ENCODE assay signal across 32 mouse cellular contexts in genomic region chr6:141537298-141537697, GRCm38 (mm10). TPM values are rescaled to one million over a fixed set of nuclear protein-coding genes. Genes with fewer than 3 reads are reported as not detected.
DNase-seq lines count a peak whose midpoint lies in the region; ATAC-seq and TF ChIP-seq lines count a peak whose summit lies in the region.
"Had no signal": no experiment of that assay in that cellular context is flagged by ENCODE, and none has a peak within 500 bp of the region (broad histone marks: within the 10 kb centered on the region; RNA-seq: fewer than 3 reads in every experiment).

No protein-coding gene starts in this region.

- peak; percentile 33 for DNase-seq in embryo, embryonic 11 days
- DNase-seq in embryo, embryonic 9.5 days (ENCODE audit: extremely low spot score), result no peak
- no peak for DNase-seq in limb, embryonic 10.5 days (ENCODE audit: low spot score)
- DNase-seq in embryonic facial prominence, embryonic 14.5 days (ENCODE audit: low spot score), result peak; percentile 66
- DNase-seq in limb, embryonic 14.5 days (ENCODE audit: low spot score), result peak; percentile 51
- no peak for DNase-seq in gastrocnemius, postnatal 4 days (ENCODE audit: low spot score in 2 of 2)
- no peak for DNase-seq in cerebellum, postnatal 10 days
- DNase-seq: adrenal gland, postnatal 14 days; cerebellum, adult 11 months; cerebellum, adult 9-11 months; gastrocnemius, postnatal 25 days; heart, adult 18-20 months; kidney, adult 8-10 months; layer of hippocampus, adult 9-11 months; lung, postnatal 4 days; right cerebral cortex, postnatal 4 days; thymus, adult 2 months; thymus, postnatal 36 days had no signal

- H3K4me1 ChIP-seq in limb, embryonic 13.5 days, result peaks cover 5% of the 10 kb centered on the region; the same call in 1 of the 2 replicates
- peaks cover 9% of the 10 kb centered on the region; the same call in 1 of the 2 replicates for H3K4me1 ChIP-seq in limb, embryonic 10.5 days
- no peaks in the 10 kb centered on the region; the same call in 1 of the 2 replicates for H3K4me1 ChIP-seq in embryonic facial prominence, embryonic 14.5 days (ENCODE audit: control insufficient read depth, insufficient read depth, low read length)
- peaks cover 3% of the 10 kb centered on the region; the same call in 1 of the 2 replicates for H3K4me1 ChIP-seq in limb, embryonic 14.5 days (ENCODE audit: control insufficient read depth, insufficient read depth, low read length)
- H3K4me1 ChIP-seq: megakaryocyte, embryonic 14.5 days; midbrain, embryonic 12.5 days; neural tube, embryonic 13.5 days had no signal

- WGBS in limb, embryonic 13.5 days, result 16% methylated on average over 3 of the region's 3 CpGs
- 17% methylated on average over 3 of the region's 3 CpGs for WGBS in limb, embryonic 10.5 days
- 13% methylated on average over 3 of the region's 3 CpGs for WGBS in embryonic facial prominence, embryonic 14.5 days
- 6% methylated on average over 3 of the region's 3 CpGs for WGBS in limb, embryonic 14.5 days

- H3K27ac ChIP-seq in limb, embryonic 13.5 days, result no peak overlapping the region
- no peak overlapping the region for H3K27ac ChIP-seq in limb, embryonic 10.5 days
- H3K27ac ChIP-seq in embryonic facial prominence, embryonic 14.5 days (replicated peaks; ENCODE audit: low read depth, low read length), result no peak overlapping the region
- no peak overlapping the region for H3K27ac ChIP-seq in limb, embryonic 14.5 days (replicated peaks; ENCODE audit: low read depth, low read length)
- H3K27ac ChIP-seq: hindbrain, embryonic 14.5 days; limb, embryonic 12.5 days; liver, embryonic 14.5 days; midbrain, embryonic 12.5 days; neural tube, embryonic 13.5 days had no signal

- no peak overlapping the region for H3K4me2 ChIP-seq in limb, embryonic 13.5 days (replicated peaks)
- no peak overlapping the region for H3K4me2 ChIP-seq in embryonic facial prominence, embryonic 14.5 days (ENCODE audit: low read depth, low read length)
- no peak overlapping the region for H3K4me2 ChIP-seq in limb, embryonic 14.5 days (replicated peaks; ENCODE audit: low read depth, low read length, severe bottlenecking)
- H3K4me2 ChIP-seq: heart, embryonic 11.5 days; hindbrain, embryonic 14.5 days; limb, embryonic 12.5 days; midbrain, embryonic 12.5 days; neural tube, embryonic 13.5 days had no signal

- ATAC-seq in limb, embryonic 13.5 days (ENCODE audit: low FRiP score, low read depth), result 0 out of 2 replicates have a peak, but pooled peaks have one; percentile 32
- no peak for ATAC-seq in embryonic facial prominence, embryonic 14.5 days (ENCODE audit: low read depth)
- ATAC-seq in limb, embryonic 14.5 days (ENCODE audit: low FRiP score, low read depth), result 0 out of 2 replicates have a peak, but pooled peaks have one; percentile 41
- ATAC-seq: forebrain, embryonic 14.5 days had no signal

- H3K27me3 ChIP-seq in limb, embryonic 13.5 days, result no peaks in the 10 kb centered on the region
- H3K27me3 ChIP-seq in limb, embryonic 10.5 days (ENCODE audit: low read depth, poor library complexity, severe bottlenecking), result no peaks in the 10 kb centered on the region
- peaks cover 3% of the 10 kb centered on the region; the same call in 1 of the 2 replicates for H3K27me3 ChIP-seq in embryonic facial prominence, embryonic 14.5 days (replicated peaks; ENCODE audit: control insufficient read depth, insufficient read depth, low read length)
- no peaks in the 10 kb centered on the region for H3K27me3 ChIP-seq in limb, embryonic 14.5 days (ENCODE audit: control insufficient read depth, insufficient read depth, low read length)
- H3K27me3 ChIP-seq: limb, embryonic 12.5 days; megakaryocyte, embryonic 14.5 days; midbrain, embryonic 12.5 days; neural tube, embryonic 13.5 days had no signal

- no peak overlapping the region for H3K9ac ChIP-seq in limb, embryonic 13.5 days
- H3K9ac ChIP-seq in embryonic facial prominence, embryonic 14.5 days (ENCODE audit: low read depth, low read length), result no peak overlapping the region
- no peak overlapping the region for H3K9ac ChIP-seq in limb, embryonic 14.5 days (ENCODE audit: low read depth, low read length, severe bottlenecking)
- H3K9ac ChIP-seq: hindbrain, embryonic 14.5 days; limb, embryonic 12.5 days; liver, embryonic 14.5 days; midbrain, embryonic 12.5 days; neural tube, embryonic 13.5 days had no signal

- no peaks in the 10 kb centered on the region for H3K36me3 ChIP-seq in limb, embryonic 13.5 days
- no peaks in the 10 kb centered on the region for H3K36me3 ChIP-seq in limb, embryonic 10.5 days
- no peaks in the 10 kb centered on the region for H3K36me3 ChIP-seq in embryonic facial prominence, embryonic 14.5 days (ENCODE audit: control insufficient read depth, insufficient read depth, low read length)
- no peaks in the 10 kb centered on the region for H3K36me3 ChIP-seq in limb, embryonic 14.5 days (ENCODE audit: control insufficient read depth, insufficient read depth, low read length)
- H3K36me3 ChIP-seq: G1E; limb, embryonic 12.5 days; midbrain, embryonic 12.5 days; neural tube, embryonic 13.5 days had no signal

- no peak for TF ChIP-seq POLR2A in limb, embryonic 14.5 days (IDR thresholded peaks at IDR 0.05; ENCODE audit: borderline replicate concordance, extremely low read depth, insufficient read depth, insufficient read length)

- H3K4me3 ChIP-seq in limb, embryonic 13.5 days, result no peak overlapping the region
- no peak overlapping the region for H3K4me3 ChIP-seq in limb, embryonic 10.5 days
- no peak overlapping the region for H3K4me3 ChIP-seq in embryonic facial prominence, embryonic 14.5 days (ENCODE audit: low read depth, low read length)
- H3K4me3 ChIP-seq in limb, embryonic 14.5 days (replicated peaks; ENCODE audit: low read length), result no peak overlapping the region
- H3K4me3 ChIP-seq: limb, embryonic 12.5 days; megakaryocyte, embryonic 14.5 days; midbrain, embryonic 12.5 days; neural tube, embryonic 13.5 days had no signal

- H3K9me3 ChIP-seq in limb, embryonic 13.5 days, result no peaks in the 10 kb centered on the region
- H3K9me3 ChIP-seq in limb, embryonic 10.5 days (replicated peaks), result no peaks in the 10 kb centered on the region
- H3K9me3 ChIP-seq in embryonic facial prominence, embryonic 14.5 days (ENCODE audit: control insufficient read depth, low read length), result no peaks in the 10 kb centered on the region
- no peaks in the 10 kb centered on the region for H3K9me3 ChIP-seq in limb, embryonic 14.5 days (ENCODE audit: control insufficient read depth, low read length)
- H3K9me3 ChIP-seq: limb, embryonic 12.5 days; midbrain, embryonic 12.5 days; neural tube, embryonic 13.5 days had no signal

RNA-seq across cellular contexts. Expression of gene Slco1c1, which starts 13.1 kb away (rescaled TPM):
- polyA plus RNA-seq in limb, embryonic 13.5 days (2015; fragmentation: Nextera tagmentation; extraction: Ambion mirVana), result 0.13 and 0.26 TPM in 2 replicates
- 0.09 TPM in 1 of 2 replicates, not detected in the other for polyA plus RNA-seq in limb, embryonic 10.5 days (2016; fragmentation: Nextera tagmentation; extraction: Ambion mirVana)
- 0.26 and 0.46 TPM in 2 replicates for polyA plus RNA-seq in embryonic facial prominence, embryonic 14.5 days (2014; fragmentation: Nextera tagmentation; extraction: Ambion mirVana)
- polyA plus RNA-seq in limb, embryonic 14.5 days (2012; rRNA removed), result 0.26 and 0.29 TPM in 2 replicates
- 0.33 and 0.43 TPM in 2 replicates for polyA plus RNA-seq in limb, embryonic 14.5 days (2014; fragmentation: Nextera tagmentation; extraction: Ambion mirVana)
- under 1 TPM; 0.10 to 0.27 TPM for total RNA-seq in gastrocnemius, postnatal 4 days (2021)
- total RNA-seq: common myeloid progenitor, adult 5-6 weeks; gastrocnemius, adult 18-20 months; hematopoietic stem cell, adult 5-6 weeks had no signal
- polyA plus RNA-seq: G1E; spleen, adult 2 months had no signal

Comparison
In these comparisons a context has a peak if more than half of its experiments do, and no peak if none do; other contexts are left out.
1. DNase-seq: peak in embryo, embryonic 11 days (single experiment), embryonic facial prominence, embryonic 14.5 days (single experiment) and limb, embryonic 14.5 days (single experiment); none in embryo, embryonic 9.5 days (single experiment), limb, embryonic 10.5 days (single experiment), gastrocnemius, postnatal 4 days (0 of 2) and cerebellum, postnatal 10 days (0 of 2).